Mouse (Mus musculus) cerebellum, adult 18-20 months (tissue): ENCODE measurements at regions not wholly inside any gene's neighbourhood (a gene's known extent, or its start where the extent isn't known, plus 50 kb on each side); places are given as distances from the start of the nearest gene placed in this dataset.
"Not testable (repeated sequence)": the region's sequence is repeated elsewhere in the genome, so short reads cannot be mapped to it uniquely, and the experiment has no call there.

Source experiments
- DNase-seq, 2 experiments: peaks; one replicate each; pipeline ENCODE4 v3.0.0; 2021

GRCm38 (mm10) chr9:76407549-76407948 is 83.9 kb upstream of the Hcrtr2 start:
- no peak for DNase-seq

DNA sequence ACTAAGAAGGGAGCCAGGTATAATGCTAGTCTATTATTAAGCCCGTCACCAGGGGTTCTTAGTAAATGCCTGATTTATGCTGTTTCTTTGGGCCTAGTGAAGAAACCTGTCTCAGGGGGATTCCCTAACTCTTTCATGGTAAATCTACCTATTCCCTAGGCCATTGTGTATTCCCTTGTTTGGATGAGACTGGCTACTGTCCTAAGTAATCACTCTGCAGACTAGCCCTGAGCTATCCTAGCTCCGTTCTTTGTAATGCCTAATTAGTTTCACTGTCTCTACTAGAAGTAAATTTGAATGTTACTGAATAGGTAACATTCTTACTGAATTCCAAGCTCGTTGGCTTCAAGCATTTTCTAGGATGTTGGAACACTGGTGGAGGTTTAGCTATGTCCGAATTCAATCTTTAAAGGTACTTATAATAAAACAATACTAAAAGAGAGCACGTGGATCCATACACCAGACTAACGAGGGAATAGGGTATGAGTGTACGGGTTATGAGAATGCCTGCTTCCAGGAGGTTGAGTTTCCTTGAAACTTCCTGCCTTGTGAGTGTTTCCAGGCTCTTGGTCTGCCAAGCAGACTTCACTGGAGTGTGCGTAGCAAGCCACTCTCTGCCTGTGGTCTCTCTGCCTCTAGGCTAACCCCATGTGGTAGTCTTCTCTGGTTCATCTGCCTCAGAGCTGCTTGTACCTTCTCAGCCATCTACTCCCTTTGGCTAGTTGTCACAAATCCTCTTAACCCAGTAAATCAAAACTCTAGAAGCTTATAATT is 78.4 kb upstream of the Hcrtr2 start:
- DNase-seq = not testable (repeated sequence)

DNA sequence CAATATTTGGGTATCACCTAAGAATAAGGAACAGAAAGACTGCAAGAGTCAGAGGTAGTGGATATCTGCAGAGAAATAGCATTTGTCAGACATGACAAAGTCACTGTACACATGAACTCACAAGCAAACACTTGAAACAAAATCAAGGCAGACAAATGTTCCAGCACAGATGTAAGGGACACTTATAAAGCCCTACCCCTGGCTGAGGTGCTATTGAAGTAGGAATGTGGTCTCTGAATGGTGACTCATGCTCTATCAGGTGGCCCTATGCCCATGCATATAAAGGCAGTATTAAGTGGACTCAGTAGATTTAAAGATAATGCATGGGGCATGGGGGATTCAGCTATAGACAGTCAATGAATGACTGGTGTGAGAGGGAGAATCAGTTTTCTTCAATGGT is 77.2 kb upstream of the Hcrtr2 start:
- DNase-seq = no peak

DNA sequence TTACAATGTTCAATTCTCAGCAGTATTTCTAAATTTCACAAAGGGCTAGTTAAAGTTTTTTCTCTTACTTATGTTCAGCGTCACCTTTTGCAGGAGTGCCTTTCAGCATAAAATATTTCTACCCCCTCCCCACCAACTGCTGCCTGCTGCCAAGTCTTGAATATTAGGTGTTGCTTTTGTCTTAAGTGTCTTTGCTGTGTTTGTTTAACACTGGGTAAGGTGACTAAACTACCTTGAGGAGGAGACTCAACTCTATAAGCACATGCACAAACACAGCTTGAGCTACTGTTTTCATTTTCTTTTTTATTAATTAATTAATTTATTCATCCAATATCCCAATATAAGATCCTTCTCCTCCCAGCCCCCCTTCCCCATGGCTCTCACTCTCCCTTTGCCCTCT is 70.1 kb upstream of the Hcrtr2 start:
- DNase-seq = no peak

- peak; percentile 4 to 21 for DNase-seq
These were observed 67.2 kb upstream of the Hcrtr2 start for GRCm38 (mm10) chr9:76390839-76391238.
